Mouse (Mus musculus) embryo, embryonic 11.5 days (tissue): ENCODE measurements around the gene Ccdc102a.
A peak's percentile ranks its signal among the peaks of the same experiment; 100 is the strongest.

Experiments
- DNase-seq: peaks from one replicate; pipeline ENCODE4 v3.0.0-alpha.2; 2012; ENCODE audit warnings: low read depth, low spot score

Ccdc102a gene

DNA sequence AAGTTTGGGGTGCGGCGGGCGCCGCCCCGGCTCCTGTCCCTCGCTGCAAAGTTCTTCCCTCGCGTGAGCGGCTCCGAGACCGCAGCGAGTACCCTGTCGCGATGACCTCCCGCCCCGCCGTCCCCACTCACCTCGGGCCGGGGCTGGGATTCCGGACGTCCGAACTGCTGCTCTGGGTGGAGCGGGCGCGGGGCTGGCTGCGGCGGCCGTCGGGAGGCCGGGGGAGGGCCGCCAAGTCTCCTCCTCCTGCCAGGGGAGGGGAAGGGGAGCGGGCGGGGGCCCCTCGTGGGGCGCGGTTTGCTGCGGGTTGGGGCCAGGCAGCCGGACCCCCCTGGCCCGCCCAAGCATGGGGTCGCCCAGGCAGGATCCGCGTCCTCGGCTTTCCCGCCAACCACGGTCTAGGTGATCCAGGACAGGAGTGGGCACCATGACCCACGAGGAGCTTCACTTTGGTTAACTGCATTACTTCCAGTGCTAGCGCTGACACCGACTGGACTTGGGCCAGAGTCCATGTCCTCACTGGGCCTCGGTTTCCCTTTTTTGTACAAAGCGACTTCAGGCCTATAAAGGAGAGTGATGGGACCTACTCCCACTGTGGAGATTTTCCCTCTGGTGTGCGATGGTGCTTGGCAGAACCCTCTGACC, at the start of gene Ccdc102a:
Gene Ccdc102a (minus strand): TSS at position 248 of the 645 bp plus-strand sequence.
- DNase-seq: no peak

DNA sequence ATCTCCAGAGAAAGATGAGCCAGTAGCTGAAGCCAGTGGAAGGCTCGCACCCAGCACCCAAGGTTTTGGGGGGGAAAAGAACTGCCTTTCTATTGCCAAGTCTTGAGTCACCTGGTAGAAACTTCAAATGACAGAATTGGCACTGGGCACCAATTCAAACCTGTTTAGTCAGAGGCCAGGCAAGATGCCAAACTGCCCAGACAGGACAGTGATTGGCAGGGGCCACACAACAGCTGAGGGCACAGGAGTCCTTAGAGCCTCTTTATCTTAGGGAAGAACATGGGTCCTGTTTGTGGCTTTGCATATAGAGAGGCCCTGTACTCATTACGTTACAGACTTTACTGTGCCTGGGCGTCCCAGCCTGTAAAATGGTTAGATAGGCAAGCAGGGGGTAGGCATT, 49.7 kb upstream of the Ccdc102a start:
- DNase-seq: no peak

DNA sequence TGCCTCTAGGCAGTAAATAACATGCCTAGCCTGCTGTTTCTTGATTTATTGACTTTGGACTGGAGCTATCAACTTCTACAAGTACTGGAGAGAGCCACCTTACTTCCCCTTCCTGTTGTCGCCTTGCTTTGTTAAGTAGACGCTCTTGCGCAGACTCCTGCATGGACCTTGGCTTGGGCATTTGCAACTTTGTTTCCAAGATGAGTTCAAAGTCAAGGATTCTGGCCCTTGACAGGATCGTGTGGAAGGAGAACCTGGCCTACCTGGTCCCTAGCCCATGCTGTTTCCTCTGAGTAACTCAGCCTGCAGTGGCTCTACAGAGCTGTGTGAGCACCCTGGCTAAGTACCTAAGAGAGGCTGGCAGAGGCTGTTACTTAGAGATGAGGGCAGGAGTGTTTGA, 49.2 kb upstream of the Ccdc102a start:
- no peak for DNase-seq

DNA sequence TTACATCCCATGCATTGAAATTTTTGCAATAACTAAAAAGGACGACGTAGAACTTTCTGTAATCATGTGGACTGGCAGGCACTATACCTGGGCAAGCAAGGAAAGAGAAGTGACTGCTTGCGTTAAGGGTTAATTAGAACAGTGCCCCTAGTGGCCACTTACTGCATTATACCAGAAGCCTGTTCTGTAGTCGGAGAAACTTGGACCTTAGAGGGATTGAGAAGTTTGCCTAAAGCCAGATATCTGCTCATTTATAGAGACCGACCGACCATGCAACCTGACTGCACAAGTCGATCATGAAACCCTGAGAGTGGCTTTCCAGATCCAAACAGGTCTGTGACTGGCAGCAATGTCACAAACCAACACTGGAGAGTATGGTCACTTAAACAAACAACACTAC, 48.7 kb upstream of the Ccdc102a start:
- peak; percentile 22 for DNase-seq

DNA sequence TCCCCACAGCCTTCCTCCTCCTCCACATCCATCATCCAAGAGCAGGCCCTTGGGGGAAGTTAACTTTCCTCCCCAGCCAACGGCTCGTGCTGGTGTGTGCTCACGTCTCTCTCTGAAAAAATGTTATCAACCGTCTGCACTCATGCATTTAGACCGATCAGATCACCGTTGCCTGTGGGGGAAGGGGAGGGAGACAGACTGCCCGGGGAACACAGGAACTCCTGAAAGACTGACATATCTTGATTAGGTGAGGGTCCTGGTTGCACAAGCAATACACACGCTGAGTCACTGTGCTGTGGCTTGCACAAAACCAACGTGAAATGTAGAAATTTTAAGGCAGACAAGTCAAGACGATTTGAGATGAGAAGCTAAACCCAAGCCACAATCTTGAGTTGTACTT, 46.9 kb upstream of the Ccdc102a start:
- DNase-seq: no peak

DNA sequence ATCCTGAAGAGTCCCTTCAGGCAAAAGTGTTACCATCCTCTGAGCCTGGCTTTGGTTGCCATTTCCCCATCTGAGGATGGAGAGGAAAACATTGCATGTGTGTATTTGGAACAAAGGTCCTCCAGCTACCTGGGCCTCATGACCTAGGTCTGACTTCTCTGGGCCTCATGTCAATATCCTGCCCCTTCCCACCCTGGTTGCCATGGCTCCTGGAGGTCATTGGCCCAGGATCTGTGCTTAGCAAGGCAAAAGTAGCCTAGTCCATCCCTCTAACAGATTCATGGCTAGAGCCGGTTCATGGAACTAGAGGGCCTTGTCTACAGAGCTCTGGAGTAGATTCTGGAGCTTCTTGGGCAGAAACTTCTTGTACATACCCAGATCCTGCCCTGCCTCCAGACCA, 44.3 kb upstream of the Ccdc102a start:
- DNase-seq: no peak

DNA sequence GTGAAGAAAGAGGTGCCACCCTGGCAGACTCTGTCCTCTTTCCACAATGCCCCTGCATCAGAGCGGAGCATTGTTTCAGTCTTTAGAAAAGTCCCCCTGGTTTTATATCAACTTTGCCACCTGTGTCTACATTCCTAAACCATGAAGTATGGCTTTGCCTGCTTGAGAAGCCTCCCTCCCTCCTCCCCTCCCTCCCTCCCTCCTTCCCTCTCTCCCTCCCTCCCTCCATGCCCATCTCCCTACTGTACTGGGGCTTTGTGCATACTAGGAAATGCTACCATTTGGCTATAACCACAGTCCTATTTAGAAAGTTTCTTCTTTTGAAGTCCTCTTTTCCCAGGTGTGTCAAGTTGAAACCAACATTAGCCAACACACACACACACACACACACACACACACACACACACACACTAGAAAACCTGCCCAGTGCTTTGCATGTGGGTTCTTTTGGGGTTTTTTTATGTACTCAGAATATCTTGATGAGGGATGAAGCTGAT, 38.2 kb upstream of the Ccdc102a start:
- DNase-seq: no peak

DNA sequence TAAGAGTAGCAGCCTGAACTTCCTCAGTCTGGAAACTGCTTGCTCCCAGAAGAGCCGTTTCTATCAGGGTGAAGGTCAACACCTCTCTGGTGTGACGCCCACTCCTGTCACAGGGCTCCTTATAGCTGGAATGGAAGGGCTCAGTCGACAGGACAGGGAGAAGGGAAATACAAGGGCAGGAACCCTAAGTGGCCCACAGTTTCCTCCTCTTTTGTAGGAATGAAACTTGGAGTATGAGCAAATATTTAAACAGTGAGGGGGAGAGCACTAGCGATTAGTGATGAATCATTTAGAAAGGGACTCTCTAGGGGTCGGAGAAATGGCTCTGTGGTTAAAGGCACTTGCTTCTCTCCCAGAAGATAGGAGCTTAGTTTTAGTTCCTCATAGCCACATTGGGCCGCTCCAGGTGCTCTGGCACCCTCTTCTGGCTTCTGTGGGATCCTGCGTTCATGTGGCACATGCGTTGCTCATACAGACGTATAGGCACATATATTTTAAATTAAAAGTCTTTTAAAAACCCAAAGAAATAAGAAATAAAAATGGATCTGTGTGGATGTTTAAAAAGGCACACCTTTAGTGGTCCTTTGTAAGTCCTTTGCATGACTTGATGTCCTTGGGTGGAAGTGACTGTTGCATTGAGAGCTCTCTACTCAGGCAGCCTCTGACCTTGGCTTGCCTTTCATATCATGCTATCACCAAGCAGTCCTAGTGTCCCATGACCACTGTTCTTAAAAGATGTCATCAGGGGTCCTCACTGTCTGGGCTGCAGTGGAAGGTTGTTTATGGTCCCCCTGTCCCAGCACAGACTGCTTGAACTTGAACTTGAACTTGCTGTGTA, 37.2 kb upstream of the Ccdc102a start:
- DNase-seq: no peak

DNA sequence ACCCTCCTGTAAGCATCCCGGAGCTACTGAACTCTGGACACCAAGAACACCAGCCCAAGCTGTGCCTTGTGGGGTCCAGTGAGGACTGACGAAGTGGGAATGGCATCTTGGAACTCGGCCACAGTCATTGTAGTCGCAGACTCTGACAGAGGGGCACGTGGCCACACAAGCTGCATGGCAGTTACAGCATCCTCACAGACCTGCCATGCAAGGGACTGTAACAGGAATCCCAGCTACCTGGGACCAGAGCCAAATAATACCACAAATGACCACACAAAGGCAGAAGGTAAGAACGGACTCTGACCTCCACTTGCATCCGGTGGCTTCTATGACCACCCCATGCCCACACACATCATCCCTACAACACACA, 36.5 kb upstream of the Ccdc102a start:
- DNase-seq: no peak

DNA sequence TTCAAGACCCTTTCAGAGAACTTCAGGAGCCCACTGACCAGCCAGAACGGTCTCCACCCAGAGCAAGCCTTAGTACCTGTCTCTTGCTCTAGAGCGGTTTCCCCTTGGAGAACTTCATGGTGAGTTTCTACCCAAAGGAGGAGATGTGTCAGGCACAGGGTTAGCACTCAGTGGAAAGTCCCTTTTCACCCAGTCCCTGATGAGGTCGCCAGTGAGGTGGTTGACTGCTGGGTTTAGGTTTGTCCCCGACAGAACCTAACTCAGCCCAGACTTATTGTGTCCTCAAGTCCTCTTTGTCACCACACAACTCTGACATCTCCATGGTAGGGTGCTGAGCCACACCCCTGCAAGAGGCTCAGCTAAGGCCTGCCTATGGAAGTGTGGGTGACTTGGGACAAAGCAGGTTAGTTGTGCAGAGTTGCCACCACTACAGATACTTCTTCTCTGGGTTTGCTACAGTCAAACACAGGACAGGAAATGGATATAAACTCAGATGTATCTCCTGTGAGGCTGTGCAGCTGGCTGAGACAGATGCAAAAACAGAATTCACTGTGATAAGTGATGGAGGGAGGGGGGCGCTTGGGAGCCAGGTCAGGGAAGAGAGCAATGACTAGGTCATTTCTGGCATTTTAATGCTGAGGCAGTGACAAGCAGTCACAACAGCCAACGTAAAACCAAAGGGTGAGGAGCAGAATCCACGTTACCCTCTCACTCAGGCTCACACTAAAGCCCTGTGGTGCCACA, 35.9 kb upstream of the Ccdc102a start:
- DNase-seq: no peak

DNA sequence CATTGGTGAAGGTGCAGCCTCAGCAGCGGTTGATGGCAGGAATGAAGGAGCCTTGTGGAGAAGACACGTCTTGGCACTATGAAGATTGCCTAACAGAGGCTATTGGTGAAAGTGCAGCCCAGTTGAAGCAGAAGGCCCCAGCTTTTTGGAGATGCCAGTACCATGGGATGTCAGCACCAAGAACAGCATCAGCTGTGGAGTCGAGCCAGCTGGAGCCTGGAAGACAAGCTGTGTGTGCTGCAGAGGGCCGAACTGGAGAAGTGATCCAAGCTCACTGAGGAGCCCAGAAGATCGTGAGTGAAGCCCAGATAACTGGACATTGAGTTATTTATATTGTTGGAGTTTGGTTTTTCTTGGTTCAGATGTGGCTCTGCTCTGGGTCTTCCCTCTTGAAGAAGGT, 34.2 kb upstream of the Ccdc102a start:
- DNase-seq: no peak

DNA sequence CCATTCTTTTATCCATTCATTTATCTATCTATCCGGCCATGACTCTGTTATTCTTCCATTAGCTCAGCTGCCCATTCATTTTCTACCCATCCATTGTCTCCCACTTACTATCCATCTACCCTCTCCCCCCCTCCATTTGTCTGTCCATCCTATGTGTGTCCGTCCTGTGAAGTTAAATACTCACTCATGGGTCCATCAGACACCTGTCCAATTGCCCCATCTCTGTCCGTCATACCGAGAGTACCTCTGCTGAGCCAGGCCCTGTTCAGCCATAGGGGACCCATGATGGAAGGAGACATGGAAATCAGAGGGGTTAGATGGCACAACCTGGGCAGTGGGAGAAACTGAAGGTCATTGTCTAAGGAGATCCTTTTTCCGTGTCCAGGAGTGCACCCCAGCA, 32.6 kb upstream of the Ccdc102a start:
- no peak for DNase-seq

DNA sequence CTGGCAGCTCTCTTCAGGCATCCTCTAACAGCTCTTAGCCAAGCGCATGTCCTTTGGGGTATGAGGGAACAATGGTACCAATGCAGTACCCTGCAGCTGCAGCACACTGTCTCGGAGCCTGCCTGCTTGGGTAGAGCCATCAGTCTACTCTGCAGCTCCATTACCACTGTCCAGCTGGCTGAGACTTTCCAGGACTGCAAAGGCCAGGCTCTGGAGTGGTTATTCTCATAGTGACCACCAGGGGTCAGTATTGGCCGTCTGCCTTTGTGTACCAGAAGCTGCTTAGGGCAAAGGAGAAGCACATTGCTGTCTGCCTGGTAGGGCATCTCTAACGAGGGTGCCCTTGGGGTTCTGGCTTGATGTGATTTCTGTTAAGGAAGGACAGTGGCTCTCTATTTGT, 32.1 kb upstream of the Ccdc102a start:
- peak; percentile 69 for DNase-seq

DNA sequence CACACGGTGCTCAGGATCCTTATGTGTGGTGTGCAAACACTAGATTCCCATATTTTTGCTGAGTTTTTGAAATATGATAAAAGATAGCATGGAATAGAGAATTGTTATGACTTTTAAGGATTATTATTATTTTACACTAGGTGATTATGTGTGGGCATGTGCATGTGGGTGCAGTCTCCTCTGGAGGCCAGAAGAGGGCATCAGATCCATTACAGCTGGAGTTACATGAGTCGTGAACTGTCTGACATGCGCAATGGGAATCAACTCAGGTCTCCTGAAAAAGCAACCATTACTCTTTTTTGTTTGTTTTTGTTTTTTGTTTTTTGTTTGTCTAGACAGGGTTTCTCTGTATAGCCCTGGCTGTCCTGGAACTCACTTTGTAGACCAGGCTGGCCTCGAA, 31.1 kb upstream of the Ccdc102a start:
- no peak for DNase-seq

DNA sequence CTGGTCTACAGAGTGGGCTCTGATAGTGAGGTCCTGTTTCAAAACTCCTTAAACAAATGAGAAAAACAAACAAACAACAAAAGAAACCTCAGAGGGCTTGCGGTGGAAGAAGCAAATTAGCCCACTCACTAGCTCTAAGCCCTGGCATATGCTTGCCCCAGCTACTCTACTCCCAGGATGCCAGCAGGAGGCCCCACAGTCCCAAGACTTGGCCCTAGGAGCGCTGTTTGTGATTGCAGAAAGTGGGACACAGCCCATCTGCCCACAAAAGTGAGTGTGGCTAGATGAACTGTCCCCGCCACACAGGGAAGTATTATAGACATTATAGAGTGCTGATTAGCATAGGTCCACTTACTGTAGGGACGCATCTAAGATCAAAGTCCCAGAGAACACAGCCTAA, 30.5 kb upstream of the Ccdc102a start:
- DNase-seq: no peak

DNA sequence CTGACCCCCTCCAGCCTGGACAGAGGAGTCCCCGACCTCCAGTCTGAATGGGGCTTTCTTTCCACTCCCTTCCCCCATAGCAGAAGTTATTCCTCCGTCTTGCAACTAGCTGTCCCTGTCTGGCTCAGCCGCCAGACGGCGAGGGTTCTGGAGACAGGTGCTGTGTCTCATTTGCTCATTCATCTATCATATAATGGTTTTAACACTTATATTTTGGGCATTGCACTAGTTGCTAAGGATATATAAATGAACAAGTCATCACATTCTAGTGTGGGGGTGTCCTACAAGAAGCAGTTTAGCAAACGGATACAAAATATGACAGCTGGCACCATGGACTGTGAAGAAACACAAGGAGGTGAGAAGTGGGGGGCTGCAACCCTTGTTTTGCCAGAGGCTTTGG, 27.3 kb upstream of the Ccdc102a start:
- no peak for DNase-seq

DNA sequence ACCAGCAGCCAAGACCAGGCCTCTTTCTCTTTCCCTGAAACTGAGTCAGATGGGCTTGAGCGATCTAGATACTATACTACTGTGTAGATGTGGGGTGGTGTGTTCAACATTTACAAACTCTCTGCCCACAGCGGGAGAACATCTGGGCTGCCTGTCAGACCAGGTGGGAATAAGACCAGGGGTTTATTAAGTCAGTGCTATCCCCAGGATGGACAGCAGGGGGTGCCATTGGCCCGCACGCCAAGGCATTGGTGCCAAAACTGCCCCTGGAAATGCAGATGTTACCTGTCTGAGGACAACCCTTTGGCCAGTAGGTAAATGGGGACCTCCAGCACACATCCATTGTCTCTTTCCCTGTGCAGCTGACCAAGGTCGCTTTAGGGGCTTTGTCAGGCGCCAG, 24.7 kb upstream of the Ccdc102a start:
- peak; percentile 46 for DNase-seq

DNA sequence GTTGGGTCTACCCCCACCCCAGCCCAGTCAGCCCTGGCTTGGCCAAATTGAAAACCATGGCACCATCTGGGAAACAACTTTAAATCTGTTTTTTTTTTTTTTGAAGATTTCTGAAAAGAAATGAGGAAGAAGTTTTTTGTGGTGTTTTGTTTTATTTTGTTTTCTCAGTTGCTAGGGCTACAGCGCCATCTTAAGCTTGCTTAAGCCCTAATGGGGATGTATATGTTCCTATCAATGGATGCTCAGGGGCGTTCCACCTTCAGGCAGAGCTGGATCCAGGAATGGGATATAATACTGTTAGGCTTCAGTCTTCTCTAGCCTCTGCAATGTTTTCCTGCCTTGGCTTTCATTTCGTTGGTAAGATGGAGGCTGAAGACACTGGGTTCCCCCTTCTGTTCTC, 17.3 kb upstream of the Ccdc102a start:
- DNase-seq: no peak

DNA sequence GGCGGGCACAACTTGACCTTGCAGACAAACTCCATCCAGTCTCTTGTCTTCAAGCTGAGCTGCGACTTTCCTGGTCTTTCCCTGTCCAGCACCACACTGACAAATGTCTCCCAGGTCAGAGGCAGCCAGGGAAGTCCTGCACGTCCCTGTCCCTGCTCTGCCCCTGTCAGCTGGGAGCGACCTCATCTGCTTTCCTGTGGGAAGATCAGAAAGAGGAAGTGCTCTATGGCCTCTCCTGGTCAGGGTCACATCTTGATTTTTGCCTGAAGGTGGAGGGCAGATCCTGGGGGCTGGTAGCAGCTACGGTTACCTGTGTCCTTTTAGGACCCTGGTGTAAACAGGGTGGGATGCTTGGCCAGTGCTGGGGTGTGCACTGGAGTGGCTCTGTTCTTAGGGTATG, 16.0 kb upstream of the Ccdc102a start:
- no peak for DNase-seq

DNA sequence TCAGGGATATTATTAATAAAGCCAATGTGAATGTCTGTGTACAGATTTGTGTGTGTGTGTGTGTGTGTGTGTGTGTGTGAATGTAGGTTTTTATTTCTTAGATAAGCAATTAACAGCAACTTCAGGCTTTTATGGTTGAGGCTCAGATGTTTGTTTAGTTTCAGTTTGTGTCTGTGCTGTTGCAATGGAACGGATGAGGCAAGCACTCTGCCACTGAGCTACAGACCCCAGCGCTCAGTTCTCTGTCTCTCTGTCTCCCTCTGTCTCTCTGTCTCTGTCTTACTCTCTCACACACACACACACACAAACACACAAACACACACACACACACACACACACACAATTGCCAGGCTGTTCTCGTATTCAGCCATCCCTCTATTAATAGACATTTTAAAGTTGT, 10.3 kb upstream of the Ccdc102a start:
- DNase-seq: no peak

DNA sequence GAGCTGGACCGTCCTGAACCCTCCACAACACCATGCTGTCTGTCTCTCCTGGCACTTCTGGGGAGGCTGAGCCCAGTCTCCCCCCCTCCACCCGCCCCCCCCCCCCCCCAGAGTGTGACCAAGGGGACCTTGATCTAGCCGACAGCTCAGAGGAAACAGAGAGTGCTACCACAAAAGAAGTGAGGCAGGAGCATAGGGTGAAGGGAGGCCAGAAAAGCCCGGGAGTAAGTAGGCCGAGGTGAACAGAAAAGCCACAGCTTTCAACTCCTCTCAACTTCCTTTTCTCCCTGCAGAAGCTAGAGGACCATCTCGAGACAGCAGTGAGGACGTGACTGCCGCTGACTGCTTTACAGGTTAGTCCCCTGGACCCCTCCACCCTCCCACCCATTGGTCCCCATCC, 5.5 kb upstream of the Ccdc102a start, which contains the start of gene Adgrg5:
Gene Adgrg5 (plus strand): TSS at position 290 of the 400 bp plus-strand sequence.
- no peak for DNase-seq

DNA sequence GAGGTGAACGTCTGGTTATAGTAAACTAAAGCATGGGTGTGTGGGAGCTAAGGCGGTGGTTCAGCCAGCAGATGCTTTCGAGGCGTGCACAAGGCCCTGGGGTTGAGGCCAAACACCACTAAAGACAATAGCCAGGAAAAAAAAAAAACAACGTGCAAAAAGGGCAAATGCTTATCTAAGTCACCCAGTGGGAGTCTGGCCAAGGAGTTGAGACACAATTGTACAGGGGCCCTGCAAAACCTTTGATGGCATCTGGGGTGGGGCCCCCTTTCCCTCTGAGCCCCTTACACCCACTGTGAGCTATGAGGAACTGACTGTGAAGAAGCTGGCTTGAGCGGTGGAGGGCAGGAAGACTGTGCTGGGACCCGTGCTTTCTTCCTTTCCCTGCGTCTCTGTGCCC, 4.7 kb upstream of the Ccdc102a start:
- no peak for DNase-seq
